Mouse (Mus musculus) CH12.LX (cell line): ENCODE results near the gene C1qtnf3. TPM values are rescaled to one million over a fixed set of nuclear protein-coding genes. Genes with fewer than 3 reads are reported as not detected.

Source experiments
- DNase-seq: peaks from one replicate; pipeline ENCODE4 v3.0.0-alpha.2; 2013; ENCODE audit errors: extremely low read depth
- H3K27ac ChIP-seq: 2 replicates; pipeline ENCODE4 v1.5.1; 2012; ENCODE audit warnings: low read depth, mild to moderate bottlenecking, control low read depth, moderate library complexity; ENCODE audit not compliant: insufficient read depth
- H3K27me3 ChIP-seq: replicated peaks from 2 replicates; pipeline ENCODE3; 2012; ENCODE audit warnings: inconsistent platforms
- H3K36me3 ChIP-seq, 2 experiments: replicated peaks in 1 of 2; 2 replicates each; pipeline versions ENCODE3 to v1.6.1; 2012; ENCODE audit warnings: inconsistent platforms in 1 of 2, low read length in 1 of 2, mild to moderate bottlenecking in 1 of 2, mixed read lengths in 1 of 2, moderate library complexity in 1 of 2; ENCODE audit not compliant: control insufficient read depth in 1 of 2, insufficient read depth in 1 of 2
- H3K4me1 ChIP-seq, 2 experiments: 2 replicates each; pipeline ENCODE4 v1.6.1; 2012; ENCODE audit warnings: inconsistent platforms in 1 of 2, moderate library complexity in 1 of 2; ENCODE audit not compliant: insufficient read depth in 2 of 2, control insufficient read depth in 1 of 2
- H3K4me2 ChIP-seq: 2 replicates; pipeline ENCODE4 v1.6.1; 2012; ENCODE audit warnings: low read depth, mild to moderate bottlenecking, control low read depth; ENCODE audit not compliant: poor library complexity, insufficient read depth, severe bottlenecking
- H3K4me3 ChIP-seq, 3 experiments: fragments of 150-350 bp in 1 of 3; sonication (generic) in 1 of 3; replicated peaks in 1 of 3; 2 replicates each; pipeline versions ENCODE3 to v1.5.1; 2011 to 2012; ENCODE audit warnings: low read depth in 2 of 3, low read length in 2 of 3, mild to moderate bottlenecking in 2 of 3, moderate library complexity in 2 of 3, control low read depth in 1 of 3, improper control_type of control experiment in 1 of 3, inconsistent platforms in 1 of 3, mixed read lengths in 1 of 3; ENCODE audit not compliant: poor library complexity in 1 of 3
- H3K79me2 ChIP-seq: replicated peaks from 2 replicates; pipeline ENCODE4 v1.6.1; 2012; ENCODE audit warnings: mild to moderate bottlenecking, moderate library complexity; ENCODE audit not compliant: control insufficient read depth, poor library complexity, insufficient read depth, severe bottlenecking; ENCODE audit errors: extremely low read depth
- H3K9ac ChIP-seq: 2 replicates; pipeline ENCODE4 v1.6.1; 2012; ENCODE audit warnings: low read depth, mild to moderate bottlenecking, control low read depth, moderate library complexity; ENCODE audit not compliant: insufficient read depth
- H3K9me3 ChIP-seq: replicated peaks from 2 replicates; pipeline ENCODE3; 2012; ENCODE audit warnings: low read length, inconsistent platforms, mixed read lengths
- CHD1 ChIP-seq: IDR thresholded peaks from 2 replicates; pipeline ENCODE4 v1.6.1; 2012; ENCODE audit warnings: low read depth, low read length, improper control_type of control experiment, inconsistent platforms
- CTCF ChIP-seq, 2 experiments: IDR thresholded peaks in 1 of 2; conservative IDR thresholded peaks in 1 of 2; 2 replicates each; pipeline ENCODE4 v1.5.1; 2011 to 2012; ENCODE audit warnings: low read depth in 2 of 2, low read length in 2 of 2, improper control_type of control experiment in 1 of 2, inconsistent platforms in 1 of 2, mild to moderate bottlenecking in 1 of 2, moderate library complexity in 1 of 2
- ETS1 ChIP-seq: conservative IDR thresholded peaks from 2 replicates; pipeline ENCODE4 v1.6.1; 2012; ENCODE audit warnings: low read depth, mild to moderate bottlenecking, inconsistent platforms, low read length, improper control_type of control experiment, moderate library complexity
- GABPA ChIP-seq: IDR thresholded peaks from 2 replicates; pipeline ENCODE4 v1.6.1; 2012; ENCODE audit warnings: low read depth, low read length, improper control_type of control experiment, inconsistent platforms; ENCODE audit not compliant: insufficient replicate concordance
- HCFC1 ChIP-seq: IDR thresholded peaks from 2 replicates; pipeline ENCODE4 v1.6.1; 2012; ENCODE audit warnings: low read depth, mild to moderate bottlenecking, inconsistent platforms, low read length, improper control_type of control experiment
- IRF4 ChIP-seq: IDR thresholded peaks from 2 replicates; pipeline ENCODE4 v1.6.1; 2014; ENCODE audit warnings: low read depth, mild to moderate bottlenecking, inconsistent platforms, low read length, improper control_type of control experiment
- JUN ChIP-seq: IDR thresholded peaks from 2 replicates; pipeline ENCODE4 v1.6.1; 2011; ENCODE audit warnings: low read depth, mild to moderate bottlenecking, low read length, improper control_type of control experiment, moderate library complexity; ENCODE audit not compliant: insufficient read depth
- MAZ ChIP-seq: IDR thresholded peaks from 2 replicates; pipeline ENCODE4 v1.6.1; 2012; ENCODE audit warnings: low read depth, mild to moderate bottlenecking, inconsistent platforms, low read length, improper control_type of control experiment, moderate library complexity
- MXI1 ChIP-seq: IDR thresholded peaks from 2 replicates; pipeline ENCODE4 v1.6.1; 2011; ENCODE audit warnings: mild to moderate bottlenecking, low read depth, low read length, improper control_type of control experiment
- NRF1 ChIP-seq: IDR thresholded peaks from 2 replicates; pipeline ENCODE4 v1.6.1; 2014; ENCODE audit warnings: low read depth, mild to moderate bottlenecking, inconsistent platforms, low read length, improper control_type of control experiment, moderate library complexity
- POLR2AphosphoS2 ChIP-seq: IDR thresholded peaks from 2 replicates; pipeline ENCODE4 v1.6.1; 2011; ENCODE audit warnings: low read depth, low read length, improper control_type of control experiment
- SIN3A ChIP-seq: IDR thresholded peaks from 2 replicates; pipeline ENCODE4 v1.6.1; 2012; ENCODE audit warnings: low read length, improper control_type of control experiment, inconsistent platforms
- TBP ChIP-seq: conservative IDR thresholded peaks from 2 replicates; pipeline ENCODE4 v1.6.1; 2011; ENCODE audit warnings: low read depth, low read length, improper control_type of control experiment
- UBTF ChIP-seq: IDR thresholded peaks from 2 replicates; pipeline ENCODE4 v1.6.1; 2012; ENCODE audit warnings: low read depth, mild to moderate bottlenecking, inconsistent platforms, low read length, improper control_type of control experiment, moderate library complexity
- USF2 ChIP-seq: conservative IDR thresholded peaks from 2 replicates; pipeline ENCODE4 v1.6.1; 2011; ENCODE audit warnings: low read depth, low read length, improper control_type of control experiment
- ZKSCAN1 ChIP-seq: IDR thresholded peaks from 2 replicates; pipeline ENCODE4 v1.6.1; 2012; ENCODE audit warnings: low read depth, inconsistent platforms, low read length, improper control_type of control experiment, borderline replicate concordance
- ZNF384 ChIP-seq: IDR thresholded peaks from 2 replicates; pipeline ENCODE4 v1.6.1; 2012; ENCODE audit warnings: low read depth, low read length, improper control_type of control experiment, inconsistent platforms
- dilution Hi-C: fragments of 300-500 bp; cut with MboI; formaldehyde crosslinking; loops from 2 replicates; pipeline ENCODE4 v1.14.3; 2020; ENCODE audit warnings: low sequenced_read_pairs; ENCODE audit not compliant: extremely low pct_unique_long_range_greater_than_20kb, extremely low pct_ligation_motif_present
- in situ Hi-C: fragments of 300-500 bp; cut with MboI; formaldehyde crosslinking; loops from 3 replicates; pipeline ENCODE4 v1.14.3; 2019; ENCODE audit warnings: low sequenced_read_pairs, low pct_ligation_motif_present, low pct_unique_long_range_greater_than_20kb, mixed read lengths
- polyA plus RNA-seq: library from polyadenylated mRNA; unstranded; fragments of >175 nt; gene quantifications from 2 replicates; pipeline ENCODE4 v1.2.1, GENCODE M21; 2012; ENCODE audit warnings: low read depth; ENCODE audit not compliant: insufficient read length
- total RNA-seq, 2 experiments: library from RNA; depleted of rRNA; stranded (reverse); fragments of 300-350 nt in 1 of 2; fragments of >200 nt in 1 of 2; gene quantifications; 2 replicates each; pipeline ENCODE4 v1.2.3; 2012 to 2014

Gene C1qtnf3
- total and polyA plus RNA-seq, 3 experiments = 0.10 TPM; not detected in 2

DNA sequence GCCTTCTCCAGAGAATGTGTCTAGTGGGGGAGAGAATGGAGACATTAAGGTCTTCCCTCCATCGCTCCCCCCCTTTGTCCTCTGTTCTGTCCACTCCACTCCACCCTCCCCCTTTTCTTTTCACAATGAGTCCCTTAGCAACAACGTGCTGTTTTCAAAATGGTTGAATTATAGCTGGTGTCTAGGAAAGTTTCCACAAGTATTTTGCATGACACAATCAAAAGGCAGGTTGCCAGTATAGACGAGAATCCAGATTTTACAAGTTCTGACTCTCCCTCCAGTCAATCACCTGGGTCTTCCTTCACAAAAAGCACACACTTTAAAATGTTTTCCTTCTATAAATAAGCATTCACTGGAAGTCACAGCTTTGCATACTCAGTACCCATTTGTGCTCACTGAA lies 4.6 kb downstream of the C1qtnf3 start:
- H3K27me3 ChIP-seq = no peaks in the 10 kb centered on the region
- TF ChIP-seq JUN = no peak
- TF ChIP-seq USF2 = no peak
- TF ChIP-seq CTCF (conservative IDR thresholded peaks at IDR 0.05 in 1 of 2, IDR thresholded peaks at IDR 0.05 in 1 of 2; ENCODE audit: low read depth in 2 of 2, low read length in 2 of 2) = no peak
- TF ChIP-seq GABPA = no peak
- TF ChIP-seq NRF1 = no peak
- TF ChIP-seq ETS1 = no peak
- no peak for TF ChIP-seq HCFC1
- TF ChIP-seq IRF4 = no peak
- TF ChIP-seq SIN3A = no peak
- TF ChIP-seq MAZ = no peak
- no peak for TF ChIP-seq ZKSCAN1
- no peak for TF ChIP-seq UBTF
- no peak for TF ChIP-seq TBP
- TF ChIP-seq ZNF384 = no peak
- no peak for TF ChIP-seq MXI1
- TF ChIP-seq POLR2AphosphoS2 = no peak
- TF ChIP-seq, all 38 proteins: peak for 0
- H3K36me3 ChIP-seq = no peaks in the 10 kb centered on the region
- no peak overlapping the region for H3K4me2 ChIP-seq
- H3K27ac ChIP-seq = no peak overlapping the region
- H3K4me1 ChIP-seq = no peaks in the 10 kb centered on the region
- H3K4me3 ChIP-seq = no peak overlapping the region
- H3K79me2 ChIP-seq = no peaks in the 10 kb centered on the region
- no peak for DNase-seq
- no peak overlapping the region for H3K9ac ChIP-seq
- in situ Hi-C loops = no loop called here
- no peaks in the 10 kb centered on the region for H3K9me3 ChIP-seq
- dilution Hi-C loops = no loop called here

GRCm38 (mm10) chr15:10959277-10960026 lies 7.3 kb downstream of the C1qtnf3 start:
- in situ Hi-C loops (no loop called here), dilution Hi-C loops (no loop called here)
- no peaks in the 10 kb centered on the region for H3K79me2 ChIP-seq
- H3K4me1 ChIP-seq = no peaks in the 10 kb centered on the region
- no peak overlapping the region for H3K4me3 ChIP-seq
- no peak for TF ChIP-seq CHD1
- no peak for TF ChIP-seq TBP
- no peak for TF ChIP-seq USF2
- TF ChIP-seq MAZ = no peak
- H3K36me3 ChIP-seq = no peaks in the 10 kb centered on the region
- H3K27ac ChIP-seq = no peak overlapping the region
- H3K9ac ChIP-seq = no peak overlapping the region
- no peaks in the 10 kb centered on the region for H3K9me3 ChIP-seq
- H3K4me2 ChIP-seq = no peak overlapping the region
- DNase-seq = no peak
- H3K27me3 ChIP-seq = no peaks in the 10 kb centered on the region
